In the genomic region with DNA sequence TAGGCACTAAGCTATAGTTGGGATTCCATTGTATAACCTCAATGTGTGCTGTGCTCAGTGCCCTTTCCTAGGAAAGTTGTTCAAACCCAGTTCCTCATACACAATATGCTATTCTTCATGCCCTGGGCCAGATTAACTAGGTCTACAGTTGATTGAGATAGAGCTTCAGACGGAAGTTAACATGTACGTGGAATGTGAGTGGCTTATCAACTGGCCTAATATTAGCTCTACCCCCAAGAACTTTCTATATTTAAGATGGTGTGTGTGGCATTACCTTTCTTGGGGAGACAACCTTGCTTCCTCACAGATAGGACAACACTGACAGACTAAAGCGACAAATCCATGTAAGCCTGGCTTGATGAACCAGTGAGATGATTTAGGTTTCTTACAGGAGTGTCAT, we compare ENCODE assay signal across 16 mouse cellular contexts.
"Had no signal": no experiment of that assay in that cellular context is flagged by ENCODE, and none has a peak within 500 bp of the region (broad histone marks: within the 10 kb centered on the region; RNA-seq: fewer than 3 reads in every experiment).

No protein-coding gene starts in this region.

- DNase-seq: lung, postnatal 14 days; lung, postnatal 36 days; right cerebral cortex, postnatal 14 days; thymus, adult 2 months; thymus, postnatal 25 days; thymus, postnatal 4 days had no signal

- H3K4me1 ChIP-seq: lung, embryonic 15.5 days; megakaryocyte, embryonic 14.5 days; midbrain, embryonic 13.5 days; midbrain, embryonic 15.5 days; neural tube, embryonic 12.5 days; stomach, embryonic 15.5 days had no signal

- H3K4me2 ChIP-seq: lung, embryonic 15.5 days; midbrain, embryonic 11.5 days; midbrain, embryonic 13.5 days; midbrain, embryonic 15.5 days; neural tube, embryonic 12.5 days; stomach, embryonic 15.5 days had no signal

- H3K9me3 ChIP-seq: lung, embryonic 15.5 days; megakaryocyte, embryonic 14.5 days; midbrain, embryonic 13.5 days; midbrain, embryonic 15.5 days; neural tube, embryonic 12.5 days; stomach, embryonic 15.5 days had no signal

- H3K4me3 ChIP-seq: lung, embryonic 15.5 days; megakaryocyte, embryonic 14.5 days; midbrain, embryonic 13.5 days; midbrain, embryonic 15.5 days; neural tube, embryonic 12.5 days; stomach, embryonic 15.5 days had no signal

- H3K27me3 ChIP-seq: lung, embryonic 15.5 days; megakaryocyte, embryonic 14.5 days; midbrain, embryonic 13.5 days; midbrain, embryonic 15.5 days; neural tube, embryonic 12.5 days; stomach, embryonic 15.5 days had no signal

- H3K9ac ChIP-seq: lung, embryonic 15.5 days; midbrain, embryonic 13.5 days; midbrain, embryonic 15.5 days; neural tube, embryonic 12.5 days; stomach, embryonic 15.5 days had no signal

- H3K36me3 ChIP-seq: lung, embryonic 15.5 days; midbrain, embryonic 13.5 days; midbrain, embryonic 15.5 days; neural tube, embryonic 12.5 days; stomach, embryonic 15.5 days had no signal

- ATAC-seq: lung, postnatal 0 days; midbrain, embryonic 13.5 days; midbrain, embryonic 15.5 days had no signal

- H3K27ac ChIP-seq: lung, embryonic 15.5 days; macrophage; midbrain, embryonic 13.5 days; midbrain, embryonic 15.5 days; neural tube, embryonic 12.5 days; stomach, embryonic 15.5 days; stomach, postnatal 0 days had no signal
